Mouse (Mus musculus) kidney, embryonic 14.5 days (tissue): ENCODE data around the gene Gm44596. TPM values are rescaled to one million over a fixed set of nuclear protein-coding genes. Genes with fewer than 3 reads are reported as not detected.
A peak's percentile ranks its signal among the peaks of the same experiment; 100 is the strongest.

ENCODE experiments used
- ATAC-seq: fragments of 200-750 bp; cut with Nextera tagmentation; 2 replicates; pipeline ENCODE4 v1.8.0; 2017; ENCODE audit warnings: moderate number of reproducible peaks, mild to moderate bottlenecking, moderate TSS enrichment, moderate library complexity; ENCODE audit not compliant: low FRiP score, low TSS enrichment
- H3K27ac ChIP-seq: fragments of 300-500 bp; sonication (generic); 2 replicates; pipeline ENCODE4 v1.5.1; 2014; ENCODE audit warnings: low read depth, mild to moderate bottlenecking, low read length, moderate library complexity, mixed read lengths
- H3K27me3 ChIP-seq: fragments of 300-500 bp; sonication (generic); 2 replicates; pipeline ENCODE4 v1.6.1; 2014; ENCODE audit warnings: mild to moderate bottlenecking, low read length; ENCODE audit not compliant: control insufficient read depth, insufficient read depth
- H3K36me3 ChIP-seq: fragments of 300-500 bp; sonication (generic); 2 replicates; pipeline ENCODE4 v1.6.1; 2014; ENCODE audit warnings: low read length, mixed read lengths; ENCODE audit not compliant: control insufficient read depth, insufficient read depth
- H3K4me1 ChIP-seq: fragments of 300-500 bp; sonication (generic); 2 replicates; pipeline ENCODE4 v1.6.1; 2014; ENCODE audit warnings: low read length, mixed read lengths; ENCODE audit not compliant: control insufficient read depth, insufficient read depth
- H3K4me2 ChIP-seq: fragments of 300-500 bp; sonication (generic); replicated peaks from 2 replicates; pipeline ENCODE4 v1.6.1; 2014; ENCODE audit warnings: low read depth, mild to moderate bottlenecking, low read length
- H3K4me3 ChIP-seq: fragments of 300-500 bp; sonication (generic); 2 replicates; pipeline ENCODE4 v1.5.1; 2014; ENCODE audit warnings: mild to moderate bottlenecking, low read length
- H3K9ac ChIP-seq: fragments of 300-500 bp; sonication (generic); 2 replicates; pipeline ENCODE4 v1.6.1; 2014; ENCODE audit warnings: low read depth, mild to moderate bottlenecking, low read length, moderate library complexity
- H3K9me3 ChIP-seq: fragments of 300-500 bp; sonication (generic); 2 replicates; pipeline ENCODE4 v1.6.1; 2016; ENCODE audit warnings: low read length; ENCODE audit not compliant: control insufficient read depth
- WGBS: fragments of 180-500 bp; shearing (Covaris S2); extraction: QIAGEN DNeasy Blood & Tissue Kit; methylation state at CpG from one replicate; pipeline ENCODE4 v1.1.7; 2014; 5-methylcytosine and 5-hydroxymethylcytosine counted together
- polyA plus RNA-seq: library from polyadenylated mRNA; unstranded; fragments of >200 nt; fragmentation: Nextera tagmentation; extraction: Ambion mirVana; gene quantifications from 2 replicates; pipeline ENCODE4 v1.2.1, GENCODE M21; 2014

Gm44596 gene
- not detected in 2 replicates for polyA plus RNA-seq

DNA sequence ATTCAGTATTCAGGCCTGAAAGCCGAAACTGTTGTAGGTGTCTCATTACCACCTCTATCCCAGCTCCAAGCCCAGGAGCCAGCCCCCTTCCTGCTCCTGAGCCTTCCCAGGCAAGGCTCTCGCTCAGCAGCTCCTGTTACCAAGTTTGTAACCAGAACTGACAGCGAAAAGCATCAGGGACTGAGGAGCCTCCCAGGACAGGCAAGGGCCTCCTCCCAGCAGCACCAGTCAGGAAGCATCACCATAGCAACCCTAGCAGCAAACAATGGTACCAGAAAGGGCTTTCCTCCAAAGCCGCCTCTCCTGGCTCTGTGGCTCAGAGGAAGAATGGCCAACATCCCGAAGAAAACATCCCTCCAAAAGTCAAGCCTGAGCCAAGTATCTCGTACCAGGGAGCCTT lies at the start of gene Gm44596, which contains the start of gene Tex52:
Gm44596 (plus strand) TSS at position 312 of the 400 bp plus-strand sequence.
Tex52 (plus strand) TSS at position 265 of the 400 bp plus-strand sequence.
- Histone ChIP-seq H3K9me3 (no peaks in the 10 kb centered on the region), H3K27ac (no peak within 1 kb of the TSS), H3K4me3 (no peak within 1 kb of the TSS), H3K4me1 (no peaks in the 10 kb centered on the region), H3K36me3 (peaks cover 56% of the 10 kb centered on the region), H3K9ac (no peak within 1 kb of the TSS), H3K27me3 (no peaks in the 10 kb centered on the region), H3K4me2 (no peak within 1 kb of the TSS)
- 44% methylated on average over 6 of the region's 6 CpGs for WGBS
- peak; percentile 65 for ATAC-seq

DNA sequence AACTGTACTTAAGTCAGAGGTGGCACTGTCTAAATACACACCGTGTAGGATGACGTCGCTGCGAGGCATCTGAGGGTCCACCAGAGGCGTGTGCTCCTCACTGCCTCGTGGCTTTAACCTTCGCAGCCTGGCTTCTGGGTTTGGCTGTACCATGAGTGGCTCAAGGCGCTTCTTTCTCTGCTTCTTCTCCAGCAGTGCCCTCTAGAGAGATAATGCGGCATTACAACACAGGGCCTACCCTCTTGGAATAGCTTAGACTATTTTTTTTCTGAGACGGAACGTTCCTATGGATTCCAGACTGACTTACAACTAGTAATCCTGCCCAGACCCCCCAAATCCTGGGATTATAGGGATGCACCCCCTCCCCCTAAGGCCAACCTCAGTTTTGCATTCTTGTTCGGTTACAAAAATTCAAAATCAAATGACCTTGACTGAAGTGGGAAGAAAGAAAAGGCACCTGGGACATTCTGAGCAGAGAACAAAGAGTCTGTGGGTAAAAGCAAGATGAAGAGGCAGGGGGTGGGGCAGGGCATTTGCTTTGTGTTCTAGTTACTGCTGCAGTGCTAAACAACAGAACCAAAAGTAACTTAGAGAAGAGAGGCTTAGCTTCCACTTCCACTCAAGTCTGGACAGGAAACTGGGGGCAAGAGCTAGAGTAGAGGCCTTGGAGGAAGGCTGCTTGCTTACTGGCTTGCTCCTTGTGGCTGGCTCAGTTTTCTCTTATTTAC lies 40.7 kb upstream of the Gm44596 start:
- no peaks in the 10 kb centered on the region for H3K4me1 ChIP-seq
- WGBS, result 38% methylated on average over 12 of the region's 12 CpGs
- H3K4me3 ChIP-seq, result no peak overlapping the region
- ATAC-seq, result peak; percentile 58
- H3K4me2 ChIP-seq, result no peak overlapping the region
- no peaks in the 10 kb centered on the region for H3K27me3 ChIP-seq
- no peak overlapping the region for H3K9ac ChIP-seq
- H3K9me3 ChIP-seq, result 0 out of 2 replicates have a peak, but pooled peaks cover 5% of the 10 kb centered on the region
- peaks cover 31% of the 10 kb centered on the region for H3K36me3 ChIP-seq
- H3K27ac ChIP-seq, result no peak overlapping the region

DNA sequence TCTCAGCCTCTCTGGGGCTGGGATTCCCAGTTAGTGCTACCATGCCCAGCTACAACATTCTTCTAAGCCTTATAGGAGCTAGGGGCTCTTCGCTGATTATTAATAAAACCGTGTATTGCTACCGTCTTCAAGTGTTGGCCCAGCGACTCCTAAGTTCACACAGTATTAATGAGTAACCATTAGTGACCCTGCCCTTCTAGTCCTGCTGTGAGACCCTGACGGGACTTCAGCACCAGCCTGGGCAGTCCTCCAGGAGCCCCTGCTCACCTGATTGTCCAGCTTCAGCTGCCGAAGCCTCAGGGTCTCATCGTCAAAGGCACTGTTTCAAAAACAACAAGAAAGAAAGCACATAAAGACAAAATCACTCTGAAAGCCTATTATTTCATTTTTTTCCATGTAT lies 37.8 kb upstream of the Gm44596 start:
- no peak overlapping the region for H3K4me3 ChIP-seq
- peaks cover 23% of the 10 kb centered on the region for H3K36me3 ChIP-seq
- H3K27me3 ChIP-seq, result no peaks in the 10 kb centered on the region
- 71% methylated on average over 7 of the region's 7 CpGs for WGBS
- no peaks in the 10 kb centered on the region for H3K4me1 ChIP-seq
- H3K27ac ChIP-seq, result no peak overlapping the region
- H3K9ac ChIP-seq, result no peak overlapping the region
- H3K9me3 ChIP-seq, result no peaks in the 10 kb centered on the region
- no peak overlapping the region for H3K4me2 ChIP-seq
- no peak for ATAC-seq

DNA sequence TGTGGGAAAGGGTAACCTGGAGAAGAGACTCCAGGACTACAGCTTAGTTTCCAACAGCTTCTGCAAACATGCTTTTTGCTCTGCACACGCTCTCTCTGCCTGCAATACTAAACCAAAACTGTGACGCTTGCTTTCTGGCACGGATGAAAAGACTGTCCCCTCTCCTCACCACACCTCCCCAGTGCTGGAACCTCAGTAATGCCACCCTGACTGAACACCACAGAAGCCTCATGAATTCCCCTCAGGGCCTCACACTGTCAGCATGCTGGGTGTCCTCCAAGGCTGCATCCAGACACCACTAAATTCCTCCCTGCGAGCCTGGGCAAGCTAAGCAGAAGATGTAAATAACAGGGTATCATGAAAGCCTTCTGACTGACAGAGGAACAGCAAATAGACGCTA lies 36.4 kb upstream of the Gm44596 start:
- no peaks in the 10 kb centered on the region for H3K9me3 ChIP-seq
- ATAC-seq, result no peak
- 34% methylated on average over 5 of the region's 5 CpGs for WGBS
- H3K4me2 ChIP-seq, result no peak overlapping the region
- peaks cover 9% of the 10 kb centered on the region for H3K36me3 ChIP-seq
- H3K27ac ChIP-seq, result no peak overlapping the region
- H3K4me3 ChIP-seq, result no peak overlapping the region
- H3K9ac ChIP-seq, result no peak overlapping the region
- H3K27me3 ChIP-seq, result no peaks in the 10 kb centered on the region
- H3K4me1 ChIP-seq, result no peaks in the 10 kb centered on the region

DNA sequence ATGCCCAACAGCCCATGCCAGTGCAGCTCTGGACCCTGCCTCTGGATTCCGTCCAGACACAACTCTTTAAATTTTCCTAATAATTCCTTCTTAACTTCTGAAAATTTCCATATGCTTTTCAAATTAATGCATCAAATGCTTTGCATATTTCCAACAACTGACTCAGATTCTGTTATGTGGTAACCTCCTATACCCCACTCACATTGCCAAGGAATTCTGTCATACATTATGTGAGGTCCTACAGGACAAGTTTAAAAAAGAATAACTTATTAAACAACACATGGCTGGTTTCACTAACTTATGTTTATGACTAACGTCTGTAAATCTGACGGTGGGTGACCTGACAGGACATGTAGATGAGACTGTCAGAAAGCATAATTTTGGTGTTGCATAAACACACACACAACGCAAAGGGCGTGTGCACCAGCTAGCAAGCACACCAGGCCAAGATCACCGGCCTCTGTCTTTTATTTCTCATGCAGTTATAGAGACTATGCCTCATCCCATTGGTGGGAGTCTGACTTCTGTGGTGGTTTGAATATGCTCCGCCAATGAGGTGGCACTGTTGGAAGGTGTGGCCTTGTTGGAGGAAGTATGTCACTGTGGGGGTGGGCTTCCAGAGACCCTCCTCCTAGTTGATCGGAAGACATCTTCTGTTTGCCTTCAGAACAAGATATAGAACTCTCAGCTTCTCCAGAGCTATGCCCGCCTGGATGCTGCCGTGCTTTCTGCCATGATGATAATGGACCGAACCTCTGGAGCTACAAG lies 33.2 kb upstream of the Gm44596 start:
- Histone ChIP-seq H3K4me2 (no peak overlapping the region), H3K27ac (no peak overlapping the region), H3K27me3 (no peaks in the 10 kb centered on the region), H3K9ac (no peak overlapping the region), H3K36me3 (peaks cover 5% of the 10 kb centered on the region; the same call in 1 of the 2 replicates), H3K4me1 (no peaks in the 10 kb centered on the region), H3K4me3 (no peak overlapping the region), H3K9me3 (no peaks in the 10 kb centered on the region)
- WGBS, result 90% methylated on average over 11 of the region's 11 CpGs
- no peak for ATAC-seq

DNA sequence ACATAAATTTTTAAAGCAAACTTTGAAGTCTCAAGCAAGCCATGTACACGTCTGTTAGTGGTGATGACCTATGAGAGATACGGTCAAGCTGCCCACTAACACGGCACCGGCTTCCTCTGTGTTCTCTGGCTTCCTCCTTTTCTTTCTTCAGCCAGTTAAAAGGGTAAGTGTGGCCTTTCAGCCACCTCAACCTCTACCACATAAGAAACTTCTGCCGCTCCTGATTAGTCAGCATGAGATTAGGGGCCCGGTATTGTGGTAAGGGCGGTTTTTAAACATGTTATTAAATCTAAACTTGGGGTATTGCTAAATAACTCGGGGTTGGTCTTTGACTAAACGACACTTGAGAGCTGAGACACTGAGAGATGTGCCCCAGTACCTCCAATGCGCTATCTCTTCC lies 29.7 kb upstream of the Gm44596 start:
- Histone ChIP-seq H3K27me3 (no peaks in the 10 kb centered on the region), H3K27ac (no peak overlapping the region), H3K4me1 (no peaks in the 10 kb centered on the region), H3K9me3 (no peaks in the 10 kb centered on the region), H3K4me2 (no peak overlapping the region), H3K9ac (no peak overlapping the region), H3K36me3 (peaks cover 11% of the 10 kb centered on the region), H3K4me3 (no peak overlapping the region)
- WGBS, result 85% methylated on average over 10 of the region's 10 CpGs
- no peak for ATAC-seq

DNA sequence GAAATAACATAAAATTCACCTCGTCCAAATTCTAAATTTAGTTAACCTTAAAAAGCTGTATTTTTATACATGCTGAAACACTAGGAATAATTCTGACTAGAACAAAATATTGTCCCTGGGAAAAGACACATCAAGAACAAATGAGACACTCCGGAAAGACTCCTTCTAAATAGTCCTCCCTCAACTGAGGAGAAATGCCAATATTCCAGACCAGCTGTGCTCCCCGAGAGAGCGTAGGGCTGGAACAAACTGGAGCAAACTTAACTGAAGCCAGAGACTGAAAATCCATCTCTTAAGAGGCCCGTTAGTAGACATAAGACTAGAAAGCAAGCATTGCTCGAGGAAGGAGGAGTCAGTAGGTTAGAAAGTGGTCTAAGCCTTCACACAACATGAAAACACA lies 28.5 kb upstream of the Gm44596 start:
- Histone ChIP-seq H3K9ac (no peak overlapping the region), H3K9me3 (no peaks in the 10 kb centered on the region), H3K4me1 (no peaks in the 10 kb centered on the region), H3K36me3 (peaks cover 12% of the 10 kb centered on the region), H3K27ac (no peak overlapping the region), H3K4me2 (no peak overlapping the region), H3K4me3 (no peak overlapping the region), H3K27me3 (no peaks in the 10 kb centered on the region)
- no peak for ATAC-seq
- WGBS, result 90% methylated on average over 6 of the region's 6 CpGs

DNA sequence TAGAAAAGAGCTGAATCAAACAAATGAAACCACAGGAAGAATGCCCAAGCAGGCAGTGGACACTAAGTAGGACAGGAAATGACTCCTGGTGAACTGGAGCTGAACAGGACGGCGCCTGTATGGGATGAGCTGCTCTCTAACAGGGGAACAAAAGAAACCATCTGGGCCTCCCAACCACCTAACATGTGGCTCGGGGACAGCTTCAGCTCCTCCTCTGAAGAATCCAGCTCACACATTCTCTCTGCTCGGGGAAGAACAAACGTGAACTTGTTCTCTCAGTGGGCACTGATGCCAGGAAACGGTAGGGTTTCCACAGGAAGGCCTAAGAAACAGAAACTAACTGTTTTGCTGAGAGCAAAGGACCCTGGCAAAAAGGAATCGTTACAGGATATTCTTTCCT lies 25.6 kb upstream of the Gm44596 start:
- H3K4me1 ChIP-seq, result peaks cover 8% of the 10 kb centered on the region
- H3K36me3 ChIP-seq, result peaks cover 7% of the 10 kb centered on the region
- H3K4me2 ChIP-seq, result no peak overlapping the region
- no peaks in the 10 kb centered on the region for H3K27me3 ChIP-seq
- ATAC-seq, result no peak
- no peak overlapping the region; the same call in 1 of the 2 replicates for H3K27ac ChIP-seq
- no peak overlapping the region for H3K4me3 ChIP-seq
- WGBS, result 42% methylated on average over 7 of the region's 7 CpGs
- H3K9me3 ChIP-seq, result no peaks in the 10 kb centered on the region
- no peak overlapping the region for H3K9ac ChIP-seq

DNA sequence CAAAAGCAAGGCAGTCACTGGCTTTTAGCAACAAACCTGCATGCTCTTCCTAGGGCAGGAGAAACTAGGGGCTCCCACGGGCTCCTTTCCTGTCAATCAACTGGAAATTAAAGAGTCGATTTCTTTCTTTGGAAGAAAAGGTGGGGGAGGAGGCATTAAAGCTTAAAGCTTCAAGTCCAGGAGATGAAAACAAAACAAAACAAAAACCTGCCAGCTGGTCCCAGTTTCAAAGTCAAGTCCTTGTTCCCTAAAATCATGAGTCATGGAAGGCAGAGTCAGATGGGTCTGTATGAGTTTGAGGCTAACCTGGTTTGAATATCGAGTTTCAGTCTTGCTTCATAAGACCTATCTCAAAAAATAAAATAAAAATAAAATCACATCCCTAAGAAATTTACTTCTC lies 21.2 kb upstream of the Gm44596 start:
- peaks cover 11% of the 10 kb centered on the region for H3K4me1 ChIP-seq
- no peaks in the 10 kb centered on the region for H3K27me3 ChIP-seq
- no peak overlapping the region for H3K4me3 ChIP-seq
- H3K27ac ChIP-seq, result no peak overlapping the region
- H3K9me3 ChIP-seq, result no peaks in the 10 kb centered on the region
- ATAC-seq, result no peak
- peaks cover 29% of the 10 kb centered on the region for H3K36me3 ChIP-seq
- H3K9ac ChIP-seq, result no peak overlapping the region
- 41% methylated on average over 3 of the region's 3 CpGs for WGBS
- peak overlapping the region; percentile 13; the same call in 1 of the 2 replicates for H3K4me2 ChIP-seq
